Comparison of ENCODE assay signal across 26 mouse cellular contexts in the genomic region with DNA sequence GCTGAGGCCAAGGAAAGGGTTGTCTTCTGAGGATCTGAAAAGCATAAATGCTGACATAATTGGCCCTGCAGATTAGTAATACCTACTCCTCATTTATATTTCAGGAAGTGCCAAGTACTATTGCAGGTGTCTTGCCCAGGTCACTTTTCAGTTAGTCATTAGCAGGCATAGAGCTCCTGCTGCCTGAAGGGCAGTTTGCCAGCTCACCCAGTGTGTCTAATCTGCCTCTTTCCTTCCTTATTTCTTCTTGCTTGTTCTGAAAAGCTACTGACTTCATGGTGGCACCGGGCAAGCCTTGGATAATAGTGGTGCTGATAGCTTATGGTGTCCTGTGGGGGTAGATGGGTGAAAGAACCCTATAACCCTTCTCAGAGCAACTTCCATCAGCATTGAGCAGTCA. TPM values are rescaled to one million over a fixed set of nuclear protein-coding genes. Genes with fewer than 3 reads are reported as not detected.
DNase-seq lines count a peak whose midpoint lies in the region; ATAC-seq and TF ChIP-seq lines count a peak whose summit lies in the region.
"Had no signal": no experiment of that assay in that cellular context is flagged by ENCODE, and none has a peak within 500 bp of the region (broad histone marks: within the 10 kb centered on the region; RNA-seq: fewer than 3 reads in every experiment).

No protein-coding gene starts in this region.

- no peaks in the 10 kb centered on the region for H3K36me3 ChIP-seq in kidney, embryonic 15.5 days
- H3K36me3 ChIP-seq in midbrain, embryonic 14.5 days (ENCODE audit: control insufficient read depth, insufficient read depth, low read length): no peaks in the 10 kb centered on the region
- H3K36me3 ChIP-seq: hindbrain, embryonic 10.5 days; hindbrain, embryonic 15.5 days; limb, embryonic 13.5 days; lung, embryonic 15.5 days; midbrain, embryonic 10.5 days; neural tube, embryonic 12.5 days had no signal

- H3K27ac ChIP-seq in kidney, embryonic 15.5 days: no peak overlapping the region
- H3K27ac ChIP-seq in midbrain, embryonic 14.5 days (replicated peaks; ENCODE audit: low read depth, low read length): no peak overlapping the region
- H3K27ac ChIP-seq: forebrain, embryonic 13.5 days; hindbrain, embryonic 10.5 days; hindbrain, embryonic 15.5 days; limb, embryonic 13.5 days; lung, embryonic 15.5 days; midbrain, embryonic 10.5 days; neural tube, embryonic 12.5 days had no signal

- 86% methylated on average over 1 of the region's 1 CpGs for WGBS in kidney, embryonic 15.5 days
- 76% methylated on average over 1 of the region's 1 CpGs for WGBS in midbrain, embryonic 14.5 days

- CTCF ChIA-PET in Patski (lab: Charles Lee): interaction anchor here (0.9 to 2.3 kb wide), 5 partner anchors 9 to 450 kb away, joined by 3 to 9 read pairs (median 5); no protein-coding TSS in a partner anchor

- H3K4me1 ChIP-seq in kidney, embryonic 15.5 days: no peaks in the 10 kb centered on the region
- H3K4me1 ChIP-seq in midbrain, embryonic 14.5 days (ENCODE audit: control insufficient read depth, insufficient read depth, low read length): no peaks in the 10 kb centered on the region
- H3K4me1 ChIP-seq: forebrain, embryonic 13.5 days; hindbrain, embryonic 15.5 days; limb, embryonic 13.5 days; lung, embryonic 15.5 days; midbrain, embryonic 10.5 days had no signal

- ATAC-seq in cerebellum, adult (ENCODE audit: insufficient number of reproducible peaks, low FRiP score, low TSS enrichment): no peak
- ATAC-seq in kidney, embryonic 15.5 days (replicated peaks; ENCODE audit: low FRiP score): no peak
- no peak for ATAC-seq in Patski
- no peak for ATAC-seq in midbrain, embryonic 14.5 days (ENCODE audit: low FRiP score, low TSS enrichment)
- ATAC-seq: forebrain, embryonic 13.5 days; inflammation-experienced regulatory T-cells, adult 6 months; midbrain, embryonic 16.5 days had no signal

- in situ Hi-C loops in Patski (cut with MboI; ENCODE audit: low pct_unique_long_range_greater_than_20kb): no loop called here

- H3K4me3 ChIP-seq in kidney, embryonic 15.5 days (replicated peaks): no peak overlapping the region
- H3K4me3 ChIP-seq in midbrain, embryonic 14.5 days (replicated peaks; ENCODE audit: low read depth, low read length): no peak overlapping the region
- H3K4me3 ChIP-seq: forebrain, embryonic 13.5 days; hindbrain, embryonic 10.5 days; hindbrain, embryonic 15.5 days; limb, embryonic 13.5 days; lung, embryonic 15.5 days; midbrain, embryonic 10.5 days; neural tube, embryonic 12.5 days had no signal

- 0 out of 2 replicates have a peak, but pooled peaks cover 3% of the 10 kb centered on the region for H3K9me3 ChIP-seq in kidney, embryonic 15.5 days (replicated peaks)
- peaks cover 9% of the 10 kb centered on the region for H3K9me3 ChIP-seq in midbrain, embryonic 14.5 days (ENCODE audit: control insufficient read depth, low read length)
- H3K9me3 ChIP-seq: hindbrain, embryonic 15.5 days; lung, embryonic 15.5 days had no signal

- H3K9ac ChIP-seq in kidney, embryonic 15.5 days: no peak overlapping the region
- no peak overlapping the region for H3K9ac ChIP-seq in midbrain, embryonic 14.5 days (replicated peaks; ENCODE audit: low read length)
- H3K9ac ChIP-seq: forebrain, embryonic 13.5 days; hindbrain, embryonic 15.5 days; limb, embryonic 13.5 days; lung, embryonic 15.5 days; neural tube, embryonic 12.5 days had no signal

- no peak for TF ChIP-seq CTCF in Patski (IDR thresholded peaks at IDR 0.05)

- peak; percentile 46 to 64 for DNase-seq in cerebellum, postnatal 10 days
- DNase-seq in kidney, adult 11 months: peak; percentile 60
- DNase-seq in Patski (ENCODE audit: low read depth, low spot score): peak; percentile 33
- DNase-seq in kidney, postnatal 25 days: peak; percentile 72 to 74
- no peak for DNase-seq in heart, adult 11 months
- no peak for DNase-seq in midbrain, embryonic 14.5 days
- DNase-seq: adrenal gland, postnatal 36 days; cerebellum, adult 8-10 months; gastrocnemius, postnatal 10 days; heart, postnatal 14 days; layer of hippocampus, adult 9-11 months; right cerebral cortex, adult 18-20 months; thymus, adult 2 months; thymus, postnatal 36 days had no signal

- POLR2A ChIA-PET in Patski (lab: Charles Lee): no interaction called here

- no peaks in the 10 kb centered on the region for H3K27me3 ChIP-seq in kidney, embryonic 15.5 days
- H3K27me3 ChIP-seq in Patski: no peaks in the 10 kb centered on the region
- no peaks in the 10 kb centered on the region for H3K27me3 ChIP-seq in midbrain, embryonic 14.5 days (ENCODE audit: control insufficient read depth, insufficient read depth, low read length)
- H3K27me3 ChIP-seq: forebrain, embryonic 13.5 days; hindbrain, embryonic 15.5 days; limb, embryonic 13.5 days; lung, embryonic 15.5 days; neural tube, embryonic 12.5 days had no signal

- H3K4me2 ChIP-seq in kidney, embryonic 15.5 days: no peak overlapping the region
- H3K4me2 ChIP-seq in midbrain, embryonic 14.5 days (ENCODE audit: low read length): no peak overlapping the region
- H3K4me2 ChIP-seq: forebrain, embryonic 13.5 days; hindbrain, embryonic 15.5 days; limb, embryonic 13.5 days; liver, embryonic 11.5 days; lung, embryonic 15.5 days; neural tube, embryonic 12.5 days had no signal

RNA-seq across cellular contexts. Expression of a gene that starts 31.2 kb away (rescaled TPM):
- 6.1 and 7.6 TPM in 2 replicates for polyA plus RNA-seq in kidney, embryonic 15.5 days (2015; fragmentation: Nextera tagmentation; extraction: Ambion mirVana)
- polyA plus RNA-seq in Patski (2021): 18.1 TPM
- polyA plus RNA-seq in midbrain, embryonic 14.5 days (2014; fragmentation: Nextera tagmentation; extraction: Ambion mirVana): 14.9 and 18.0 TPM in 2 replicates
- polyA plus RNA-seq: inflammation-experienced regulatory T-cells, adult 6 months had no signal

Comparison
In these comparisons a context has a peak if more than half of its experiments do, and no peak if none do; other contexts are left out.
1. DNase-seq: peak in cerebellum, postnatal 10 days (2 of 2), kidney, adult 11 months (single experiment), Patski (single experiment) and kidney, postnatal 25 days (2 of 2); none in heart, adult 11 months (single experiment) and midbrain, embryonic 14.5 days (single experiment).